Mouse (Mus musculus) T-helper 17 cell (primary cell): ENCODE measurements around the gene 4930539E08Rik.

Experiments used
- in situ Hi-C, 2 experiments: fragments of 300-600 bp; cut with MboI, MseI; formaldehyde crosslinking; loops; 1 replicate in 1 of 2; 2 replicates in 1 of 2; pipeline ENCODE4 v1.15.1; 2025; ENCODE audit warnings: high pct_unique_total_duplicates in 2 of 2

4930539E08Rik gene

DNA sequence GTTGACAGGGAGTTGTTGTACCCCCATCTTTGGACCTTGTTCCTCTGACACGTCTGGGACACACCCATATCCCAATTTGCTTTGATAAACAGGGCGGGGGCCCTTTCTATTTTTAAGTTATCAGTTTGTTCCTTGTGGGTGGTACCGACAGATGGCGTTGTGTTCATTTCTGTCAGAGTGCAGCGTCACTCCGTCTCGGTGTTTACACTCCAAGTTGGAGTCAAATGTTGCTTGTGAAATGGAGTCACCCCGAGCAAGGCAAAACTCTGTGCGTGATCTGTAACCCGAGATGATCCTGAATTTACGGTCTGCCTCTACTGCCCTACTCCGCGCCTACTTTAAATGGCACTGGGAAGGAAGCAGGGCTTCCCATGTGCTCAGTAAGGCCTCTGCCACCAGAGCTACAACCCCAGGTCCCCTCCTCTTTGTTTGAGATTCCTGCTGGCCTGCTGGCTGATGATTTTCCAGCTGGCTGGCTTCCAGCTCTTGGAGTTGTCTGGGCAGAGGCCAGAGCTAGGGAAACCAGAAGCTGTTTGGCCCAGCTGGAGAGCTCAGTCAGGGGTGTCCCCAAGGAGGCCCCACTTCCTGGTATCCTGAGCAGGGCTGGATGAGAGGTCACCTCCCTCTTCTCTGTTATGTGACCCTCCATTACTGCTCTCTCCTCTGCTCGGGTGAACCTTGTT is 15.4 kb upstream of the 4930539E08Rik start:
- in situ Hi-C loops = no loop called here

DNA sequence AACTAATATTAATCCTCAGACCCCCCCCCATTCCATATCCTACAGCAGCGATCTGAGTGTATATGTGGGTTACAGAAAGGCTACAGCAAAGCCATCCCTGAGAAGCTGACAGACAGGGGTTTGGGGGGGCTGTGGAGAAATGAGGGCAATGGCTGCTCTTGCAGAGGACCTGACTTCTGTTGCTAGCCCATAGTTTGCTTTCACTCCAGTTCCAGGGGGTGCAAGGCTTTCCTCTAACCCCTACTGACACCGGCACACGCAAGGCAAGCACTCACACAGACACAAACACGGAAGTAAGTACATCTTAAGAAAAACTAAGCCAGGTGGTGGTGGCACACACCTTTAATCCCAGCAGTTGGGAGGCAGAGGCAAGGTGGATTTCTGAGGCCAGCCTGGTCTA is 14.2 kb upstream of the 4930539E08Rik start:
- in situ Hi-C loops = no loop called here

DNA sequence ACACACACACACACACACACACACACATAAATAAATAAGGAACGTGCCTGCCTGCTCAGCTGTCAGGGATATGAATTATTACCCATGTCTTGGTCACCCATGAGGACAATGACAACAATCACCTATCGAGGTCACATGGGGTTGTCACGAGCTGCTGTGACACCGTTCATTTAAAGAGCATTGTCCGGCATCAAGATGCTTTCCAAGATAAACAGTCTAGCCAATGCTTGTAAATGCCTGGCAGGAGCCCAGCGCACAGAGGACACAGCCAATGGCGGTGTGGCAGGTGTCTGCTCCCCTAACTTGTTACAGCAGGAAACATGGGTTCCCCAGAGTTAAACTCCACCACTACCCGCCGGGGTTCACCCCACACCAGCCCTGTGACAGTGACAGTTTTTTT is 12.9 kb upstream of the 4930539E08Rik start:
- in situ Hi-C loops = no loop called here

DNA sequence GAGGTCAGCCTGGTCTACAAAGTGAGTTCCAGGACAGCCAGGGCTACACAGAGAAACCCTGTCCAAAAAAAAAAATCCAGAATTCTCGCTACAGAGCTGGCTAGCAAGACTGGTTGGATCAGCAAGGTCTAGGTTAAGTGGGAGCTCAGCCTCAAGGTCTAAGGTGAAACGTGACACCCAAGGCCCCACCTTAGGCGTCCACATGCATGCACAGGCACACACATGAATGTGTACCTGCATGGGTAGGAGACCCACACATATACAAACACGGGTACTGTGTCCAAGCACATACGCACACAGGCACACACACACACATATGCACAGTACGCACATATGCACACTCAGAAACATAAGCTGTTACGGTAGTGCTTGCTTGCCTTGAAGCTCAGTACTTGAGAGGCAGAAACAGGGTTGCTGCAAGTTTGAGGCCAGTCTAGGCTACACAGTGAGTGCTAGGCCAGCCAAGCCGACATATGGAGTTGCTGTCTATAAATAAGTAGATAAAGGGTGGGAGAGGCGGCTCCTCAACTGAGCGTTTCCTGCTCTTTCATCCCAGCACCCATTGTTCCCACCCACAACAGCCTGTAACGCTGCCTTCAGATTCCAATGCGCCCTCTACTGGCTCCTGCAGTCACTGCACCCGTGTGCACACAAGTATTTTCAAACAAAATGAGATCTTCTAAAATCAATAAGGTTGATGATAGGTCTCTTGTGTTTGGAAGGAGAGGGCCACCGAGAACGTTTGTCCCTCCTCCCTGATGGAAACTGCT is 11.9 kb upstream of the 4930539E08Rik start:
- in situ Hi-C loops = no loop called here

DNA sequence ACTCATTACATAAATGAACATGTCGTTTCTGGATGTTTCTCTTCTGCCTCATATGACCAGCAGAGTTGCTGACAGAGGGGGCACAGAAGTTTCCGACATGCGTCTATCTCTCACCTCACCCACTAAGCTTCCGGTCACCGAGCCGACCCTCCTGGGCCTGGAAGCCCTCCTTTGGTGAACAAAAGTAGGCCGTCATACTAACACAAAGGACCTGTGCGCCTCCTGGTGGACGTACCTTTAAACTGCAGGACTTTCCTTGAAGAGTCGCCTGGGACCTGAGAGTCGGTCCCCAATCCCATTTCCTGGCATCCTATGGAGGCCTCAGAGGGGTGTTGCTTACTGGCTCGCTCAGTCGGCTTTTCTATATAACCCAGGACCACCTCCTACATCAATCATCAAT is 11.3 kb upstream of the 4930539E08Rik start:
- in situ Hi-C loops = no loop called here

DNA sequence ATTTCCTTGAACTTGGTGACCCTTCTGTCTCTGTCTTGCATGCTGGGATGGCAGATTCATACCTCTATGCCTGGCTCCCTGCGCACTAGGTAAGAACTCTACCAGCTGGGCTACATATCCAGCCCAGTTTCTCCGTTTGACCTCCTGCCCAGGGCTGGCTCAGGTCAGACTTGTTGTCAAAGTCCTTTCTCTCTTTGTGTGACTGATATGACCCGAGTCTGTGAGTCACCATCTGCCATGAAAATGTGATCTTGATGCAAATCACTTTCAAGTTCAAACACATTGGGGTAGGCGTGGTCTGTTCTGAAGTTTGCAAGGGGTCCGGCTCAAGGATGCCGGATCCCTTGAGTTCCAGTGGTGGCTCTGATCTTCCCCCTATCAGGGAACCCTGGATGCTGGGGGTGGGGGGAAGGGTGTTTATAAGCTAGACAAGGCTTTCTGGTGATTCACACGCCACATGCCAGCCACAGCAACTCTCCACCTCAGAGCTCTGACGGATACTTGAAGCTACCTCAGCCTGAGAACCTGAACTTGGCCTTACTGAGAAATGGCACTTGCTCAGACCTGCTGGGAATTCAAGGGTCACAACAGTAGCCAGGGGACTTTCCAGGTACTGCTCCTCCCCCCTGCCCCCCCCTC is 10.0 kb upstream of the 4930539E08Rik start:
- in situ Hi-C loops = no loop called here

DNA sequence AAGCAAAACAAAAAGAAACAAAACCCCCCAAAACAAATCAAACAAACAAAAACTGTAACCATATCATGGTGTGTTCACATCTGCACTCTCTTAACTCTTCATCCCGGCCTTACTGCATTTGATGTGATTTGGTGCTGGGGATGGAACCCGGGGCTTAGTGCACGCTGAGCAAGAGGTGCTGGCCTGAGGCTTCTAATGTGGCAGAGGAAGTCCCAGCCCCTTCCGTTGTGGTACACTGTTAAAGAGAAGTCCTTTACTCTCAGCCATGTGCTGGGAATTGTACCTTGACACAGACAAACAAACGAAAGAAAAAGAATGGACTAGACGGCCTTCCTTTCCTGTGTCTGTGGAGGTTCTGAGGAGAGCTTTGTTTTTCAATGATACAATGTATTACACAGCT is 7.0 kb upstream of the 4930539E08Rik start:
- in situ Hi-C loops = no loop called here

DNA sequence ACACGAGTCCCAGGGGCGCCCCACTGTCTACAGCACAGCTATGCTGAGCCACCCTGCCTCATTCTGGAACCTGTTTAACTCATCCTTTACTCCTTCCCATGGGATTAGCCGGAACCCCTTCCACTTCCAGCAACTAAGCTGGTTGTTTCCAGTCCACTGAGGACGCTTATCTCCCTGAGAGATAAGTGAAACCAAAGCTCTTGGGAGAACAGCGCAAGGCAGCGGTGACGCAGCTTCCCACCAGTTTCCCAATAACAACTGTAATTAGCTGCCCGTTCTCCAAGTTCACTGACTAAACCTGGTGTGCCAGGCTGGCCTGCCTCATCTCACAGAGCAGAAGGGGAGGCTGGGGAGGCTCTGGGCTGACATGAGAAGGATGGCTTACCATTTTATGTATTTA is 6.0 kb upstream of the 4930539E08Rik start:
- in situ Hi-C loops = no loop called here

DNA sequence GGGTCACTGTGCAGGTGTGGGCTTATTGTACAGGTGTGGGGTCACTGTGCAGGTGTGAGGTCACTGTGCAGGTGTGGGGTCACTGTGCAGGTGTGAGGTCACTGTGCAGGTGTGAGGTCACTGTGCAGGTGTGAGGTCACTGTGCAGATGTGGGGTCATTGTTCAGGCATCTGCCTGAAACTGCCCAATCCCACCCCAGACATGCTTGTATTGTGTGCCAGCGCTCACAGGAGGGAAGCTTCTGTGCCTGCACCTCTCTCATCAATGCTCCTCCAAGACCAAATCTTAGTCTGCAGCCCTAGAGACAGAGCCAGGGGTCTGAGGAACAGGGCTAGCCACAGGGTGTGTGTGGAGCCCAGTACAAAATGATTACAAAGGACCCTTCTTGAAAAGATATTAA is 1.4 kb upstream of the 4930539E08Rik start:
- in situ Hi-C loops = no loop called here

DNA sequence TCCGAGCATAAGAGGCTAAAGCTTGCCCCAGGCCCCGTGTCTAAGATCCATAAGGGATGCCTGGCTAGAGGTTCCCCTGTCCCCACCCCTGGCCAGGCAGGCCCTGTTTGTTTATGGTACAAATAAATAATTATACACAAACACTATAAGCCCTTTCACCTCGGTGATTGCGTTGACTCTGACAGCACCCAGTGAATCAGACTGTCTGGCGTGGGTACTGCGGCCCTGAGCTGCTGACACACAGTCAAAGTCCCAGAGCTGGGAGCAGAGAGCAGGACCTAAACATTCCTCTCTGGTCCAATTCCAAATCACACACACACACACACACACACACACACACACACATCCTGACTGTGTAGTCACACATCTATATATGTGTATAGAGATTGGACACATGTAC is 1.2 kb downstream of the 4930539E08Rik start:
- in situ Hi-C loops = no loop called here

DNA sequence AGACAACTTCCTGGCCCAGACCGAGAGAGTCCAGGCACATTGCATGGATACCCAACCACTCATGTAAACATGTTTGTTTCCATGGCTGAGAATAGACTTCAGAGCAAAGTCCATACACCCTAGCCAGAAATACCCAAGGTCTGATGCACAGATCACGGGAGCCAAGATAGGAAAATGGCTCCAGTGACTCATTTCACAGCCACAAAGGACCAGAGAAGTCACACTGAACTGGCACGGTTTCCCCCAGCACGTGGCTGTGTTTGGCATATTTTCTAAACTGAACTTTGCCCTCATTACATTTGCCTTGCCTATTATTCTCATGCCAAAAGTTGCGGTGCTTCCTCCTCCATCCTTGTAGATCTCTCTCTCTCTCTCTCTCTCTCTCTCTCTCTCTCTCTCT is 1.9 kb downstream of the 4930539E08Rik start:
- in situ Hi-C loops = no loop called here

DNA sequence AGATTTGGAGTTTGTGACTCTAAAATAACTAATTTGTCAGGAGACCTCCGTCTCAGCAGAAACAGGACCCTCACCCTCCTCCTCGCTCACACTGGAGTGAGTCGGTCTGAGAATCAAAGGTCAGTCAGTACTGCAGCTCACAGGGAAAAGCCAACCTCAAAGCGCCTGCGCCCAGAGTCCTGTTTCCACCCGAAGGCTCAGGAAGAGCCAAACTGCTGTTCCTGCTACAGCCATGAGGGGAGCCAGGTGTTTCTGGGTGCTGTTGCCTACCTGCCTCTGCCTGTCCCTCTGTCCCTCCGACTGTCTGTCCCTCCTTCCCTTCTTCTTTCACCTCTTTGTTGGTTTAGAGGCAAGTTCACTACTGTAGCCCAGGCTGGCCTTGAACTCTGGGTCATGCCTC is 5.0 kb downstream of the 4930539E08Rik start:
- in situ Hi-C loops = no loop called here

DNA sequence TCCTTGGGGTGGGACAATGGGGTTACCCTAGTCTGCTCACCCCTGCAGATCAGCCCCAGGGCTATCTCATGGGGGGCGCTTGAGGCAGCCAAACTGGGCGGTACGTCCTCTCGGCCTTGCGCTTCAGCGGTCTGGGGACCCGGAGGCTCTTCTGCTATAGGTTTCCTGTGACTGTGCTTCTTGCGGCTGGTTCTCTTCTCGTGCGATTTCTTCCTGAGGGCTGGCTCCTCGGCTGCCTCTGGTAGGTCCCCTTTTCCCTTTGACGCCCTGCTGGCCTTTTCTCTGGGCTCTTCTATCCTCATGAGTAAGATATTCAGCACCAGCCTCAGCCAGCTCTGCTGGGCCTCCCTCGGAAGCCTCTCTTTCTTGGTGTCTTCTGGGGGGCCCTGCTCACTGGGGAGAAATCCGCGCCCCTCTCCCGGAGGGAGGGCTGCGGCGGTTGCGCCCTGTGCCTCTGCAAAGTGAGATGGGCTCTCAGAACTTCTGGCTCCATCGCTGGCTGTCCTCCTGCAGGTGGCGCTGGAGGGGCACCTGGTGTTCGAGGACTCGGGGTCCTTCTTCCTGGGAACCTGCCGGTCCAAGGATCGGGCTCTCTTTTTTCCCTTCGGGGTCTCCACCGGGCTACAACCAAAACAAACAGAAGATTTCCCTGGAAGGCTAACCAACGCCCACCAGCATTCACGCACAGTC is 5.7 kb downstream of the 4930539E08Rik start:
- in situ Hi-C loops = loop anchor here in 1 of 2 experiments (5.0 kb wide), 1 partner anchor 1197 kb away; no protein-coding TSS in a partner anchor

DNA sequence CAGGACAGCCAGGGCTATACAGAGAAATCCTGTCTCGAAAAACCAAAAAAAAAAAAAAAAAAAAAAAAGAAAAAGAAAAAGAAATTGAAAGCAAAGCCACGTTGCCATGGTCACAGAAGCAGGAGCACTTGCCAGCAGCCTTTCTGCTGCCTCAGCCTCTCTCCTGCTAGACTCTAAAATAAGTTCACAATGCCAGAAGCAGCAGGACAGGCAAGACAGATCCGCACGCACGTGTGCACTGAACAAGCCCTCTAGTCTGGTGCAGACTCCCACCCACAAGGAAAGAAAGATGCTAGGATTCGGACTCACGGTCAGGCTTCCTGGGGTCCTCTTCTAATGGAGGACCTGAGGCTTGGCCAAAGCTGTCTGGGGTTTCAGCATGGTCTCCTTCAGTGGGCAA is 7.2 kb downstream of the 4930539E08Rik start:
- in situ Hi-C loops = loop anchor here in 1 of 2 experiments (5.0 kb wide), 1 partner anchor 1196 kb away; no protein-coding TSS in a partner anchor

DNA sequence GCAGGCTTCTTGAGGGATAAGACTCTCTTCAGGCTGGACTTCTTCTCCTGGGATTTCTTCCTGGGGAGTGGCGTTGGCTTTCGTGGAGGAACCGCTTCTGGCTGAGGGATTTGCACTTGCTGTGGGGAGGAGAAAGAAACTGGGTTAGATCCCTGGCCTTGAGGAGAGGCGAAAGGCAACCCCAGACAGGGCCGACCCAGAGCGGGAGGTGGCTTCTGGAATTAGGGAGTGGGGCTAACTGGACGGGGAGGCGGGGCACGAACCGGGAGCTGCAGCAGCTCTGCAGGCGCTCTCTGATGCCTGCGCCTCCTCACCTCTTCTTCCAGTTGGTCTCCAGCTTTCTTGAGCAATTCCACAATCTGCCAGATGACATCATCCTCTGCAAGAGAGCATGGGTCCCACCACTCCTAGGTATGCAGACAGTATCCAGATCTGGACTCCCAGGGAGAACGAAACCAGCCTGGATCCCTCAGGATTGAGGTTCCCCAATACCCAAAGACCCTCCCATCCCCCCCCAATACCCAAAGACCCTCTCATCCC is 9.7 kb downstream of the 4930539E08Rik start:
- in situ Hi-C loops = loop anchor here in 1 of 2 experiments (5.0 kb wide), 1 partner anchor 1193 kb away; no protein-coding TSS in a partner anchor

DNA sequence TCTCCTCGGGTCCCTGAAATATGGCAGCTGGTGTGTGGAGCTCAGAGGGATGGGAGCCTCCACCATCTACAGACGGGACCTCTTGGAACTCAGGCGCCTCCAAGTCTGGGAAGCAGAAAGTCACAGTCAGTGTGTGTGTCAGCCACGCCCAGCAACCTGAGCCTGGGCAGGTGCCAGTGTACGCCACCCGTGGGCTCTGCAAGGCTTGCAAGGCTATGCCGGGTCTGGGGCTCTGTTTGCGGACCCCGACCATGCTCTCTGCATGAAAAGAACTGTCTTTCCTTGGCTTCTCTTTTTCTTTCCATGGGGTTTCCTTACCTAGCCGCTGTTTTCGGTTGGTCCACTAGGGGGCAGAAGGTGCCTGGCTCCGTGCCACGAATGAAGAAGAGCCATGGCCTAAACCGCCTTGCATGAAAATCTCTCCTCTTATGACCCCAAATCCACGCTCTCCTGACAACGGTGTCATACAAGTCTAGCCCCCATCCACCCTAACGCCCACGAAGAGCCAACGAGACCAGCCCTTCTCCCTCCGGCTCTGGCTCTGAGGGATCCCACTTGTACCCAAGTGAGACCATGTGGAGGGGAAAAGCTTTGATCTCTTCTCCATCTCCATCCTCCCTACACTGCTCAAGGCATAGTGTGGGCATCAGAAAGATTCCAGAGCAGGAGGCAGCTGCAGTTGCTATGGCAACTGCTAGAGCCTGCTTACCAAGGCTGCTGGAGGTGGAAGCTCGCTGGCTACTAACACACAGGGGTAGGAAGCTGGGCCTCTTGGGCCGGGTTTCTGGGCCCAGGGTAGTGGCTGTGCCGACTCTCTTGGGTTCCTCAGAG is 10.4 kb downstream of the 4930539E08Rik start:
- in situ Hi-C loops = loop anchor here in 1 of 2 experiments (5.0 kb wide), 1 partner anchor 1192 kb away; no protein-coding TSS in a partner anchor

DNA sequence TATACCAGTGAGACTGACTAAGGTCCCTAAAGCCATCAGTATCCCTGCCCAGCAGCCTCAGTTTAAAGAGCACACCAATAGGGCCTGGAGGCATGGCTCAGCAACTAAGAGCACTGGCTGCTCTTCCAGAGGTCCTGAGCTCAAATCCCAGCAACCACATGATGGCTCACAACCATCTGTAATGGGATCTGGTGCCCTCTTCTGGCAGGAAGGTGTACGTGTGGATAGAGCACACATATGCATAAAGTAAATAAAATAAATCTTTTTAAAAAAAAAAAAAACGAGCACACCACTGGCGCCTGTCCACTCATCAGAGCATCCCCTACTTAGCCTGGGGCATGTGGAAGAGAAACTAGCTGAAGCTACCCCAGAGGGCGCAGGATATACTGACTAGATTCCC is 13.6 kb downstream of the 4930539E08Rik start:
- in situ Hi-C loops = no loop called here

DNA sequence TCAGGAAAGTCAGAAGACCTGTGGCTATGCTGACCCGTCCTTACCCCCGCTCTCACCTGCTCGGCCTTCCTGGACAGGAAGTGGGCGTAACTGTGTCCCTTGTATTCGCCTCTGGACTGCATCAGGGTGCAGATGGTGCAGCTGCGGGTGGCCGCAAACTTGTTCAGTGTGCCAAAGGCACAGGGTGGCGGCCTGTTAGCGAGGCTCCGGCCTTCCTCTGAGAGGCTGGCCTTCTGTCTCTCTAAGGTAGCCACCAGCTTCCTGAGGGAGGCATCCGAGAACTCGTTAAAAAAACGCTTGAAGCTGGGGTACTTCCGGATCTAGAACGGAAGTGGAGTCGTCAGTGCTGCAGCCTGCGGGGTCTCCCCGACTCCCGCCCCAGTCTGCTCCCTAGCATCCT is 15.7 kb downstream of the 4930539E08Rik start:
- in situ Hi-C loops = no loop called here

DNA sequence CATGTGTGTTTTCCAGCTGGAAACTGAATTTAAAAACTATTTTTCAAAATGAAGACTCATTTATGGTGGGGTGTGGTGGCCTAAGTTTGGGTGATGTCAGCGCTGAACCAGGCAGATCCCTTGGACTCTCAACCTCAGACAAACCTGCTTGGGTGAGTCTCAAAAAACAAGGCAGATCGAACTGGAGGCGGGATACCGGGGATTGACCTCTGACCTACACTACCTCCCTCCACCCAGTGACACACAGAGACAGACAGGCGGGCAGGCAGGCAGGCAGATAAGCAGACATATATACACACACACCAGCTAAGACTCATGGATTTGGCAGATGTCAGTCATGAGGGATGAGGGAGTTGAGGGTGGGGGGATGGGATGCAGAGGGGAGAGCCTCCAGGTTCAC is 16.9 kb downstream of the 4930539E08Rik start:
- in situ Hi-C loops = no loop called here

DNA sequence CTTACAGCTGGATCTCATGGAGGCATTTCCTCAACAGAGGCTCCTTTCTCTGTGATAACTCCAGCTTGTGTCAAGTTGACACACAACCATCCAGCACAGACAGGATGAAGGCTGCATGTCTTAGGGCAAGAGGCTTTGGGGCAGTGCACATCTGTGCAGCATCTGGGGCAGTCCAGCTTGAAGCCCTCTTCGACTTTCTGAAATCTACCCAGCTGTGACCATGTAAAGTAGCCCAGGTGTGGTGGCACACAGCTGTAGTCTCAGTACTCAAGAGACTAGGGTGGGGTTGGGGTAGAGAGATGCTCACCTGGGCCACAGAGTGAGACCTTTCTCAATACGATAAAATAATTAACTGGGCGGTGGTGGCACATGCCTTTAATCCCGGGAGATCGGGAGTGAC is 17.3 kb downstream of the 4930539E08Rik start:
- in situ Hi-C loops = no loop called here
